Comparison of ENCODE assay signal across 15 mouse cellular contexts in the genomic region with DNA sequence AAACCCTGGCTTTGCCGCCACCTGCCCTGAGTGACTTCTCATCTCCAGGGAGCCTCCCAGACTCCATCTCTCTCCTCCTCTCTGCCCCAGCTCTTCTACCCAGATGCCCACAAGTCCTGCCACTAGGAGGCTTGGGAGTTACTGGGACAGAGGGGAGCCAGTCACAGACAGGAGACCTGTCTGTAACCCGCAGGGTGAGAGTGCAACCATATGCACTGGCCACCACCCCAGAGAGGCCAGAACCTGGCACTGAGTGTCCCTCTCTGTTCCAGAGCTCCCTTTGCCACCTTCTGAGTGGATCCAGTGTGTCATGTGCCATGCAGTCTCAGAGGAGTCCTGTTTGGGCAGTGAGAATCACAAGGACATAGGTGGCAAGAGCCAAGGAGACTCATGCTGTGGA. TPM values are rescaled to one million over a fixed set of nuclear protein-coding genes. Genes with fewer than 3 reads are reported as not detected.
DNase-seq lines count a peak whose midpoint lies in the region; ATAC-seq and TF ChIP-seq lines count a peak whose summit lies in the region.
"Had no signal": no experiment of that assay in that cellular context is flagged by ENCODE, and none has a peak within 500 bp of the region (broad histone marks: within the 10 kb centered on the region; RNA-seq: fewer than 3 reads in every experiment).

No protein-coding gene starts in this region.

- H3K4me3 ChIP-seq in intestine, postnatal 0 days (ENCODE audit: low read depth, low read length): no peak overlapping the region
- no peak overlapping the region for H3K4me3 ChIP-seq in intestine, embryonic 15.5 days (replicated peaks)
- no peak overlapping the region for H3K4me3 ChIP-seq in lung, embryonic 14.5 days (ENCODE audit: low read depth, low read length)
- H3K4me3 ChIP-seq: forebrain, embryonic 13.5 days; neural tube, embryonic 12.5 days had no signal

- TF ChIP-seq CTCF in intestine, postnatal 0 days (IDR thresholded peaks at IDR 0.05; ENCODE audit: low read depth): peak; percentile 57
- TF ChIP-seq CTCF in lung, embryonic 14.5 days (IDR thresholded peaks at IDR 0.05; ENCODE audit: low read depth): peak; percentile 11; the same call in 1 of the 2 replicates

- WGBS in intestine, postnatal 0 days: 82% methylated on average over 2 of the region's 2 CpGs
- 73% methylated on average over 2 of the region's 2 CpGs for WGBS in intestine, embryonic 15.5 days
- WGBS in lung, embryonic 14.5 days: 69% methylated on average over 2 of the region's 2 CpGs

- no peaks in the 10 kb centered on the region for H3K4me1 ChIP-seq in intestine, postnatal 0 days (replicated peaks; ENCODE audit: control insufficient read depth, insufficient read depth, low read length)
- 0 out of 2 replicates have a peak, but pooled peaks cover 6% of the 10 kb centered on the region for H3K4me1 ChIP-seq in intestine, embryonic 15.5 days (replicated peaks)
- no peaks in the 10 kb centered on the region for H3K4me1 ChIP-seq in lung, embryonic 14.5 days (ENCODE audit: insufficient read depth)
- H3K4me1 ChIP-seq: forebrain, embryonic 13.5 days; neural tube, embryonic 12.5 days had no signal

- H3K27ac ChIP-seq in intestine, postnatal 0 days (ENCODE audit: low read depth, low read length): no peak overlapping the region
- no peak overlapping the region for H3K27ac ChIP-seq in intestine, embryonic 15.5 days
- no peak overlapping the region for H3K27ac ChIP-seq in lung, embryonic 14.5 days (ENCODE audit: low read depth)
- H3K27ac ChIP-seq: forebrain, embryonic 13.5 days; neural tube, embryonic 12.5 days had no signal

- no peaks in the 10 kb centered on the region for H3K9me3 ChIP-seq in intestine, postnatal 0 days (ENCODE audit: control insufficient read depth)
- no peaks in the 10 kb centered on the region for H3K9me3 ChIP-seq in intestine, embryonic 15.5 days
- H3K9me3 ChIP-seq in lung, embryonic 14.5 days (ENCODE audit: low read depth, low read length): no peaks in the 10 kb centered on the region
- H3K9me3 ChIP-seq: forebrain, embryonic 13.5 days; G1E; neural tube, embryonic 12.5 days had no signal

- DNase-seq in cerebellum, postnatal 25 days: peak; percentile 25 to 35
- DNase-seq in cerebellum, postnatal 4 days (ENCODE audit: low spot score in 2 of 2): no peak
- DNase-seq in lung, embryonic 14.5 days: no peak
- no peak for DNase-seq in lung, postnatal 14 days
- DNase-seq in urinary bladder, postnatal 25 days (ENCODE audit: low spot score): no peak
- DNase-seq: cerebellum, adult 18-20 months; embryo, embryonic 11 days; left cerebral cortex, postnatal 4 days; thymus, postnatal 4 days had no signal

- no peak overlapping the region for H3K4me2 ChIP-seq in intestine, postnatal 0 days (replicated peaks; ENCODE audit: low read depth)
- no peak overlapping the region for H3K4me2 ChIP-seq in intestine, embryonic 15.5 days (replicated peaks)
- H3K4me2 ChIP-seq in lung, embryonic 14.5 days: no peak overlapping the region
- H3K4me2 ChIP-seq: forebrain, embryonic 13.5 days; neural tube, embryonic 12.5 days had no signal

- no peak overlapping the region for H3K9ac ChIP-seq in intestine, postnatal 0 days (ENCODE audit: low read depth, low read length)
- H3K9ac ChIP-seq in intestine, embryonic 15.5 days: no peak overlapping the region
- no peak overlapping the region for H3K9ac ChIP-seq in lung, embryonic 14.5 days
- H3K9ac ChIP-seq: forebrain, embryonic 13.5 days; neural tube, embryonic 12.5 days had no signal

- no peak for ATAC-seq in intestine, postnatal 0 days
- no peak for ATAC-seq in intestine, embryonic 15.5 days
- ATAC-seq in lung, embryonic 14.5 days (ENCODE audit: insufficient read depth): no peak
- ATAC-seq: forebrain, embryonic 13.5 days; inflammation-experienced regulatory T-cells, adult 6 months had no signal

- no peaks in the 10 kb centered on the region for H3K36me3 ChIP-seq in intestine, postnatal 0 days (ENCODE audit: control insufficient read depth, insufficient read depth)
- no peaks in the 10 kb centered on the region for H3K36me3 ChIP-seq in intestine, embryonic 15.5 days
- no peaks in the 10 kb centered on the region for H3K36me3 ChIP-seq in lung, embryonic 14.5 days (ENCODE audit: insufficient read depth)
- H3K36me3 ChIP-seq: G1E; neural tube, embryonic 12.5 days had no signal

- H3K27me3 ChIP-seq in intestine, postnatal 0 days (replicated peaks; ENCODE audit: control insufficient read depth, insufficient read depth, low read length): no peaks in the 10 kb centered on the region
- no peaks in the 10 kb centered on the region; the same call in 1 of the 2 replicates for H3K27me3 ChIP-seq in intestine, embryonic 15.5 days (replicated peaks)
- H3K27me3 ChIP-seq in lung, embryonic 14.5 days (ENCODE audit: insufficient read depth, low read length): no peaks in the 10 kb centered on the region

RNA-seq across cellular contexts. Expression of gene Ppara, which starts 17.0 kb away (rescaled TPM):
- polyA plus RNA-seq in intestine, postnatal 0 days (2015; fragmentation: Nextera tagmentation; extraction: Ambion mirVana): 14.3 and 21.0 TPM in 2 replicates
- polyA plus RNA-seq in intestine, embryonic 15.5 days (2015; fragmentation: Nextera tagmentation; extraction: Ambion mirVana): 18.2 and 19.5 TPM in 2 replicates
- 2.7 and 3.3 TPM in 2 replicates for polyA plus RNA-seq in lung, embryonic 14.5 days (2014; fragmentation: Nextera tagmentation; extraction: Ambion mirVana)
- polyA plus RNA-seq: G1E; inflammation-experienced regulatory T-cells, adult 6 months had no signal

Comparison
In these comparisons a context has a peak if more than half of its experiments do, and no peak if none do; other contexts are left out.
1. DNase-seq: peak in cerebellum, postnatal 25 days (2 of 2); none in cerebellum, postnatal 4 days (0 of 2), lung, embryonic 14.5 days (single experiment), lung, postnatal 14 days (single experiment) and urinary bladder, postnatal 25 days (single experiment).